Mouse (Mus musculus) embryonic fibroblast, embryonic 13.5 days (primary cell): ENCODE results near the gene Ddx43.

Experiments
- CTCF ChIP-seq: IDR thresholded peaks from 2 replicates; pipeline ENCODE4 v1.5.1; 2011; ENCODE audit warnings: mild to moderate bottlenecking, control low read depth, low read length, moderate library complexity, borderline replicate concordance; ENCODE audit not compliant: insufficient read depth
- POLR2A ChIP-seq: IDR thresholded peaks from 2 replicates; pipeline ENCODE4 v1.6.1; 2011; ENCODE audit warnings: low read depth, mild to moderate bottlenecking, control low read depth, low read length, moderate library complexity

- no peak for TF ChIP-seq CTCF
- no peak for TF ChIP-seq POLR2A
These were observed 5.6 kb upstream of the Ddx43 start for GRCm38 (mm10) chr9:78389981-78390380.
